Mouse (Mus musculus) layer of hippocampus, adult 2 months (tissue): ENCODE results near the gene Itgbl1. TPM values are rescaled to one million over a fixed set of nuclear protein-coding genes. Genes with fewer than 3 reads are reported as not detected.
"Not testable (repeated sequence)": the region's sequence is repeated elsewhere in the genome, so short reads cannot be mapped to it uniquely, and the experiment has no call there.

Source experiments
- DNase-seq, 2 experiments: peaks; one replicate each; pipeline ENCODE4 v3.0.0; 2022; ENCODE audit warnings: low spot score in 2 of 2
- H3K27ac ChIP-seq: fragments of 200-600 bp; 2 replicates; pipeline ENCODE4 v1.8.1; 2022
- H3K4me3 ChIP-seq: fragments of 200-600 bp; 2 replicates; pipeline ENCODE4 v1.8.1; 2022; ENCODE audit warnings: mild to moderate bottlenecking
- CTCF ChIP-seq: fragments of 200-600 bp; conservative IDR thresholded peaks from 2 replicates; pipeline ENCODE4 v1.8.1; 2022; ENCODE audit warnings: antibody characterized with exemption, mild to moderate bottlenecking, moderate library complexity
- long read RNA-seq, 2 experiments: library from polyadenylated mRNA; stranded (forward); transcript quantifications; one replicate each; pipeline ENCODE4 v2.0.0; 2021; ENCODE audit warnings: borderline mapping rate in 2 of 2
- total RNA-seq, 2 experiments: library from RNA; stranded (reverse); gene quantifications; 2 replicates each; pipeline ENCODE4 v1.2.3; 2021

The Itgbl1 gene
- 1 to 10 TPM; 6.2 to 8.5 TPM for total RNA-seq
- long read RNA-seq, experiment 1, full-length matches to known transcripts: 6 of 7 reads
- long read RNA-seq, experiment 1, partial matches to known transcripts: 1 of 7 reads
- long read RNA-seq, experiment 1, other reads (novel, unspliced or antisense): 0 of 7 reads
- long read RNA-seq, experiment 2, full-length matches to known transcripts: 1 of 8 reads
- long read RNA-seq, experiment 2, partial matches to known transcripts: 0 of 8 reads
- long read RNA-seq, experiment 2, other reads (novel, unspliced or antisense): 7 of 8 reads

DNA sequence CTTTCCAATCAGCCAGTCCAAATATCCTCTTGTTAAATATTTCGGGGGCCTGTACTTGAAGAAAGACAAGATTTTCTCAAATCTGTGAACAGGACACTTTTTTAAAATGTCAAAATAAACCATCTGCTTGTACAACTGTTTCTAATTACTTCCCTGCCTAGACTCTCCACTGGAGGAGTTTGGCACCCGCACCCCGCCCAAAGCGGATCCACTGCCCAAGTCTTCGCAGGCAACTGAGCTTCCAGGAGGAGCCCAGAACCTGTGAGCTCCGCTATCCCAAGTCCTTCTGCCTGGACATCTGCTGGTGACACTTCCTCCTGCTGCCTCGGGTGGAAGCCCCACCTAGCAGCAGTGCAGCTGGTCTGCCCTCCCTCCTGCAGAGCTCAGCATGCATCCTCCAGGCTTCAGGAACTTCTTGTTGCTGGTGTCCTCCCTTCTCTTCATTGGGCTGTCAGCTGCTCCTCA is at the start of gene Itgbl1:
Gene Itgbl1 (plus strand): TSS at position 51 of the 465 bp plus-strand sequence.
- TF ChIP-seq CTCF: no peak; the same call in 1 of the 2 replicates
- Histone ChIP-seq H3K4me3 (peak within 1 kb of the TSS; percentile 17; the same call in 1 of the 2 replicates), H3K27ac (peak within 1 kb of the TSS; percentile 64)
- DNase-seq: peak; percentile 52 to 67

DNA sequence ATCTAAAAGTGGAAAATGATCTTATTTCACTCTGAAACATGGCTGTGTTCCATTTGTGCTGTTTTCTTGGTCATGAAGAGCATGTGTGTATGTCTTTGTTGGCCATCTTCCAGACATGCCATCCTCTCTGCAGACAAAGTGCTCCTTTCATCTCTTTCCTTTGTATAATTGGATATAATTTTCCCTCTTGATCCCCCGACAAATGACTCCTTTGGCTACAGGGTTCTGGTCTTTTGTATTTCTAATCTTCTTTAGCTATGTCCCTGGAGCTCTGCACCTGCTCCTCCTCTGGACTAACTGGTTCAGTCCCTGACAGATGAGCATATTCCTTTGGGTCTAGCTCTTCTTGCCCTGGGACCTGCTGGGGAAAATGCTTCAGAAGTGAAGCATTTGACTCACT is 36.8 kb upstream of the Itgbl1 start:
- no peak for DNase-seq
- peak overlapping the region; percentile 24; the same call in 1 of the 2 replicates for H3K27ac ChIP-seq
- no peak for TF ChIP-seq CTCF
- H3K4me3 ChIP-seq: no peak overlapping the region

- TF ChIP-seq CTCF: no peak
- Histone ChIP-seq H3K4me3 (peak within 1 kb of the TSS; percentile 78), H3K27ac (peak within 1 kb of the TSS; percentile 97)
- DNase-seq: peak; percentile 18 to 50
These were observed 33.1 kb upstream of the Itgbl1 start, which contains the start of gene Nalcn for GRCm38 (mm10) chr14:123626501-123627179. Nalcn (minus strand) TSS chr14:123627144.

DNA sequence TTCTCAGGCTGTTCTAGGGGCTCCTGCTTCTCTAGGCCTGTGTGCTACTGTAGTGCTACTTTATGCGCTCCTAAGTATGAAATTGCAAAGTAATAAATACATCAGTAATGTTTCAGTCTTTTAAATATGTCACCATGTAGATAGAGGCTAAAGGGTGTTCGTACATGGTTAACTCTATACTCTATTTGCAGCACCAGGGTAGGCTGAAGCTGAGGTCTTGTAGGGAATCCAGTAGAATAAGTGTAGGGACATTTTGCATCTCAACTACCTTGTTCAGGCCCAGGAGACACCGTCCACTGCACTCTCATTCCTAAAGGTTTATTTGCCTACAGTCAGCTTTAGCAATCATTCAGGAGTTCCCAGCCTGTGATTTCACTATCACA is 32.6 kb upstream of the Itgbl1 start:
- Histone ChIP-seq H3K4me3 (peak overlapping the region; percentile 78), H3K27ac (peak overlapping the region; percentile 97)
- no peak for DNase-seq
- TF ChIP-seq CTCF: no peak

DNA sequence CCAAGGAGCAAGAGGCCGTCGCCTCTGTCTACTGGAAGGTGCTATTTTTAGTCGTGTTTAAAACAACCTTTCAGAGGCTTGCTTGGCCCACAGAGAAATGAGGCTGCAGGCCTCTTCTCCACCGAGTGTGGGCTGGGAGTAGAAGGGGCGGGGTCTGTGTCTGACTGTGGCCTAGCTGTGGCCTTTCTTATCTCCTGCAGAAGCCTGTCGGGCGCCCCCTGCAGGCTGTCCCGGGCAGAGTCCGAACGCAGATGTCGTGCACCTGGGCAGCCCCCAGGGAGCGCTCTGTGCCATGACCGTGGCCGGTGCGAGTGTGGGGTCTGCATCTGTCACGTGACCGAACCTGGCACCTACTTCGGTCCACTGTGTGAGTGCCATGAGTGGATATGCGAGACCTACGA is 1.3 kb downstream of the Itgbl1 start:
- Histone ChIP-seq H3K27ac (peak overlapping the region; percentile 44; the same call in 1 of the 2 replicates), H3K4me3 (no peak overlapping the region; the same call in 1 of the 2 replicates)
- peak; percentile 14 to 44 for DNase-seq
- TF ChIP-seq CTCF: peak; percentile 80

- TF ChIP-seq CTCF: no peak
- H3K4me3 ChIP-seq: no peak overlapping the region
- no peak overlapping the region for H3K27ac ChIP-seq
- DNase-seq: no peak
These were observed 2.6 kb downstream of the Itgbl1 start for GRCm38 (mm10) chr14:123662386-123662785.

DNA sequence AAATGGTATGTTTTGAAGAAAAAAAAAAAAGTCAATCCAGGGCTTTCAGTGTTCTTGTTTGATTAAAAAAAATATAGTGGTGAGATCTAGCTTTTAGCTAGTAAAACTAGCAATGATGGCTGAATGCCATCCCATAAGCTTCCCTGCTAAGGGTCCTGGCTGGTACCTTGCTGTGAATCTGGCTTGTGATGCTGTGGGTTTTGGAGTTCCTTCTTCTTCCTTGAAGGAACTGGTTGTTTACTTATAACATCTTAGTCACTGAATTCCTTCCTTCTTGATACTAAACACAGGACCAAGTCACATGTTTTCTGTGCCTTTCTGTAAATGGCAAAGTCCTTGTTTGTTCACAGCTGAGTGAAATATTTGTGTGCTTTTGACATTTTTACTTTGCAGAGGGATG is 3.4 kb downstream of the Itgbl1 start:
- DNase-seq: no peak
- TF ChIP-seq CTCF: no peak
- no peak overlapping the region for H3K4me3 ChIP-seq
- H3K27ac ChIP-seq: no peak overlapping the region

GRCm38 (mm10) chr14:123664451-123664850 is 4.7 kb downstream of the Itgbl1 start:
- no peak for TF ChIP-seq CTCF
- H3K4me3 ChIP-seq: no peak overlapping the region
- no peak overlapping the region for H3K27ac ChIP-seq
- no peak for DNase-seq

GRCm38 (mm10) chr14:123671076-123671475 is 11.3 kb downstream of the Itgbl1 start:
- H3K4me3 ChIP-seq, H3K27ac ChIP-seq, DNase-seq: not testable (repeated sequence)

DNA sequence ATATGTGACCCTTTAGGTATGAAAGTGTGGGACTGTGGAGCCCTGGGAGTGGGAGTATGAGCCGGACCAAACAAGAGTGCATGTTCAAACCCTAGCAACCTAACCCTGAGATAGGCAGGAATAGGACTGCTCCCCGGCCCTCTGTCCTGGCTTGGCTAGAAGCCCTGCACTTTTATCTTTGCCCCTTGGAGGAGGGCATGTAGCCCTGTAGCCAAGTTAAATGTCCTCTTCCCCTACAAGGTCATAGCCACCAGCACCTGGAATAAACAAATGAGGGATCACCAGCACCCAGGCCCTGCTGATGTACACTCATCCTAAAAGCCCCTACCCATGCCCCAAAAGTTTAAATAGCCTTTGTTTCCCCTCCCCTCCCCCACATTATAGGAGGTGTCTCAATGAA is 18.3 kb downstream of the Itgbl1 start:
- no peak for TF ChIP-seq CTCF
- Histone ChIP-seq H3K27ac (no peak overlapping the region), H3K4me3 (no peak overlapping the region)
- no peak for DNase-seq

DNA sequence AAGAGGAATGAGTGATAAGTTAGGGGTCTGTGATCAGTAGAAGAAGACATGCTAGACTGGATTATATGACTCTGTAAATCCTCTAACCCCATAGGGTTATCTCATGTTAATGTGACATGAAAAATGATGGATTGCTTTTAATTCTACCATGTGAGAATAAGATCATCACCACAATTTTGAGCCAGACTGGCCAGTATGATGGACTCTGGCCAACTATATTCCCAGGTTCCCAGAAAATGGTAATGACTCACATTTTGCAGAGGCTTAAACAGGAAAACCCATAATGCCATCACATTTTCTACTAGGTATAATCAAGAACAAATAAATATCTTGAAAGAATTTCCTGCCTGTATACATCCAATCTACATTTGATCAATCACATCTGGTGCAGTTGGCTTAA is 55.0 kb downstream of the Itgbl1 start:
- no peak for TF ChIP-seq CTCF
- H3K4me3 ChIP-seq: no peak overlapping the region
- DNase-seq: no peak
- no peak overlapping the region for H3K27ac ChIP-seq

GRCm38 (mm10) chr14:123742055-123742454 is 82.3 kb downstream of the Itgbl1 start:
- Histone ChIP-seq H3K27ac (no peak overlapping the region), H3K4me3 (no peak overlapping the region)
- DNase-seq: no peak
- no peak for TF ChIP-seq CTCF

DNA sequence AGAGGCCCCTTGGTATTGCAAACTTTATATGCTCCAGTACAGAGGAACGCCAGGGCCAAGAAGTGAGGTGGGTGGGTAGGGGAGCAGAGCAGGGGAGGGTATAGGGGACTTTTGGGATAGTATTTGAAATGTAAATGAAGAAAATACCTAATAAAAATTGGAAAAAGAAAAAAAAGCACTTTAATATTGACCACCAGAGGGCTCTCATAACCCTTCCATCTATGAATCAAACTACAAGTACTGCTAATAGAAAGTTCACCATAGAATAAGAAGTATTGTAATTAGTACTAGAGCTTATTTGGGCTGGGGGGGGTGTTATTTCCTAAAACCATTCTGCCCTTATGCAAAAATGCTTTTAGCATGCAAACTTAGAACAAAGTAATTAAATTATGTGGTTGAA is 91.2 kb downstream of the Itgbl1 start:
- no peak for DNase-seq
- Histone ChIP-seq H3K27ac (no peak overlapping the region), H3K4me3 (no peak overlapping the region)
- peak; percentile 79 for TF ChIP-seq CTCF
